Mouse (Mus musculus) neural tube, embryonic 15.5 days (tissue): ENCODE measurements around the gene Dda1. TPM values are rescaled to one million over a fixed set of nuclear protein-coding genes. Genes with fewer than 3 reads are reported as not detected.
"Not testable (repeated sequence)": the region's sequence is repeated elsewhere in the genome, so short reads cannot be mapped to it uniquely, and the experiment has no call there.

Source experiments
- ATAC-seq: fragments of 200-750 bp; cut with Nextera tagmentation; 2 replicates; pipeline ENCODE4 v1.8.0; 2017; ENCODE audit warnings: mild to moderate bottlenecking, moderate TSS enrichment, moderate library complexity; ENCODE audit not compliant: low FRiP score
- H3K27ac ChIP-seq: fragments of 300-500 bp; sonication (generic); replicated peaks from 2 replicates; pipeline ENCODE4 v1.5.1; 2015; ENCODE audit warnings: mild to moderate bottlenecking, inconsistent platforms
- H3K27me3 ChIP-seq: fragments of 300-500 bp; sonication (generic); replicated peaks from 2 replicates; pipeline ENCODE4 v1.6.1; 2015; ENCODE audit warnings: inconsistent platforms
- H3K36me3 ChIP-seq: fragments of 300-500 bp; sonication (generic); 2 replicates; pipeline ENCODE4 v1.6.1; 2015; ENCODE audit warnings: inconsistent platforms
- H3K4me1 ChIP-seq: fragments of 300-500 bp; sonication (generic); 2 replicates; pipeline ENCODE4 v1.6.1; 2015; ENCODE audit warnings: inconsistent platforms
- H3K4me2 ChIP-seq: fragments of 300-500 bp; sonication (generic); 2 replicates; pipeline ENCODE4 v1.6.1; 2015; ENCODE audit warnings: inconsistent platforms, mild to moderate bottlenecking, moderate library complexity
- H3K4me3 ChIP-seq: fragments of 300-500 bp; sonication (generic); replicated peaks from 2 replicates; pipeline ENCODE4 v1.5.1; 2015; ENCODE audit warnings: mild to moderate bottlenecking, inconsistent platforms
- H3K9ac ChIP-seq: fragments of 300-500 bp; sonication (generic); replicated peaks from 2 replicates; pipeline ENCODE4 v1.6.1; 2015; ENCODE audit warnings: mild to moderate bottlenecking, inconsistent platforms
- H3K9me3 ChIP-seq: fragments of 300-500 bp; sonication (generic); replicated peaks from 2 replicates; pipeline ENCODE4 v1.6.1; 2016; ENCODE audit warnings: inconsistent platforms
- WGBS: fragments of 180-500 bp; shearing (Covaris S2); methylation state at CpG from one replicate; pipeline ENCODE4 v1.1.7; 2015; ENCODE audit warnings: mixed read lengths; 5-methylcytosine and 5-hydroxymethylcytosine counted together
- polyA plus RNA-seq: library from polyadenylated mRNA; unstranded; fragments of >200 nt; fragmentation: Nextera tagmentation; extraction: Ambion mirVana; gene quantifications from 2 replicates; pipeline ENCODE4 v1.2.1, GENCODE M21; 2015

Gene Dda1
- polyA plus RNA-seq, result 223 and 252 TPM in 2 replicates

GRCm38 (mm10) chr8:71468916-71469315 lies at the start of gene Dda1:
Dda1 (plus strand) TSS chr8:71469199.
- Histone ChIP-seq H3K9me3 (no peaks in the 10 kb centered on the region), H3K27ac (peak within 1 kb of the TSS; percentile 90), H3K4me3 (peak within 1 kb of the TSS; percentile 83), H3K36me3 (peaks cover 31% of the 10 kb centered on the region), H3K27me3 (no peaks in the 10 kb centered on the region), H3K4me1 (peaks cover 38% of the 10 kb centered on the region), H3K4me2 (peak within 1 kb of the TSS; percentile 89), H3K9ac (peak within 1 kb of the TSS; percentile 72)
- under 1% methylated on average over 45 of the region's 52 CpGs for WGBS
- ATAC-seq, result peak; percentile 90

DNA sequence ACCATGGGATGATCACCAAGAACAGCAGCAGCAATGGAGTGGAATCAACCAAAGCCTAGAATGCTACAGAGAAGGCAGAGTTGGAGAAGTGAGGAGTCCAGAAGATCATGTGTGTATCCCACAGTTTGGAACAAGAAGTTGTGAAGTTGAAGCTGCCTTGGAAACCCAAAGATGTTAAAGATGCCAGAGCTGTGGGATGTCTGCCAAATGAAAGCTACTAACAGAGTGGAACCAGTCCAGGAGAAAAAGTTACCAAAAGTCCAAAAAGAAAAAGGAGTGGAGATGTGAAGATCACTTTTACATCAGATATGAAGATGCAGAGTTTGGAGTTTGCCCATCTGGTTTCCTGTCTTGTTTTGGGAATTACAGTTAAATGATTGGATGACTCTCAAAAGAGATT lies 46.9 kb upstream of the Dda1 start:
- no peaks in the 10 kb centered on the region for H3K4me1 ChIP-seq
- no peak for ATAC-seq
- no peak overlapping the region for H3K4me2 ChIP-seq

DNA sequence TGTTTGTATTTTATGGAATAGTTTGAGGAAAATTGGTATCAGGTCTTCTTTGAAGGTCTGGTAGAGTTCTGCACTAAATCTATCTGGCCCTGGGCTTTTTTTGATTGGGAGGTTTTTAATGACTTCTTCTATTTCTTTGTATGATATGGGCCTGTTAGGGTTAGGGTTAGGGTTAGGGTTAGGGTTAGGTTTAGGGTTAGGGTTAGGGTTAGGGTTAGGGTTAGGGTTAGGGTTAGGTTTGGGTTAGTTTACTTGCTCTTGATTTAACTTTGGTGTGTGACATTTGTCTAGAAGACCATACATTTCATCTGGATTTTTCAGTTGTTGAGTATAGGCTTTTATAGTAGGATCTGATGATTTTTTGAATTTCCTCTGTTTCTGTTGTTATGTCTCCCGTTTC lies 36.1 kb upstream of the Dda1 start:
- H3K4me2 ChIP-seq, H3K27me3 ChIP-seq, H3K4me3 ChIP-seq, H3K4me1 ChIP-seq, H3K9me3 ChIP-seq, H3K36me3 ChIP-seq, ATAC-seq, H3K9ac ChIP-seq, H3K27ac ChIP-seq: not testable (repeated sequence)
- 86% methylated on average over 1 of the region's 1 CpGs for WGBS

More for the DNA sequence above, 46.9 kb upstream of the Dda1 start:
- no peak overlapping the region for H3K27ac ChIP-seq
- H3K4me3 ChIP-seq, result no peak overlapping the region
- H3K36me3 ChIP-seq, result no peaks in the 10 kb centered on the region
- no peak overlapping the region for H3K9ac ChIP-seq
- H3K27me3 ChIP-seq, result no peaks in the 10 kb centered on the region
- no peaks in the 10 kb centered on the region for H3K9me3 ChIP-seq

GRCm38 (mm10) chr8:71437041-71437440 lies 32.0 kb upstream of the Dda1 start:
- Histone ChIP-seq H3K9me3 (no peaks in the 10 kb centered on the region), H3K9ac (no peak overlapping the region), H3K27me3 (peaks cover 3% of the 10 kb centered on the region; the same call in 1 of the 2 replicates), H3K4me2 (no peak overlapping the region), H3K27ac (no peak overlapping the region), H3K4me1 (no peaks in the 10 kb centered on the region), H3K4me3 (no peak overlapping the region), H3K36me3 (no peaks in the 10 kb centered on the region)
- 57% methylated on average over 3 of the region's 3 CpGs for WGBS
- ATAC-seq, result no peak

GRCm38 (mm10) chr8:71441404-71441803 lies 27.6 kb upstream of the Dda1 start:
- Histone ChIP-seq H3K4me2 (no peak overlapping the region), H3K4me1 (no peaks in the 10 kb centered on the region), H3K36me3 (no peaks in the 10 kb centered on the region), H3K4me3 (no peak overlapping the region), H3K9ac (no peak overlapping the region), H3K9me3 (no peaks in the 10 kb centered on the region), H3K27ac (no peak overlapping the region), H3K27me3 (peaks cover 11% of the 10 kb centered on the region; the same call in 1 of the 2 replicates)
- under 1% methylated on average over 7 of the region's 7 CpGs for WGBS
- peak; percentile 57; the same call in 1 of the 2 replicates for ATAC-seq

GRCm38 (mm10) chr8:71445096-71445495 lies 23.9 kb upstream of the Dda1 start:
- Histone ChIP-seq H3K4me1 (no peaks in the 10 kb centered on the region), H3K27ac (no peak overlapping the region), H3K4me2 (no peak overlapping the region), H3K9ac (no peak overlapping the region), H3K36me3 (no peaks in the 10 kb centered on the region), H3K9me3 (no peaks in the 10 kb centered on the region), H3K4me3 (no peak overlapping the region), H3K27me3 (peaks cover 11% of the 10 kb centered on the region; the same call in 1 of the 2 replicates)
- WGBS, result 87% methylated on average over 7 of the region's 7 CpGs
- ATAC-seq, result no peak

- Histone ChIP-seq H3K4me3 (no peak overlapping the region), H3K9ac (no peak overlapping the region), H3K27ac (no peak overlapping the region), H3K36me3 (no peaks in the 10 kb centered on the region), H3K27me3 (no peaks in the 10 kb centered on the region), H3K9me3 (no peaks in the 10 kb centered on the region), H3K4me2 (no peak overlapping the region), H3K4me1 (no peaks in the 10 kb centered on the region)
- no peak for ATAC-seq
- WGBS, result 69% methylated on average over 4 of the region's 4 CpGs
These were observed 17.7 kb upstream of the Dda1 start for GRCm38 (mm10) chr8:71451337-71451736.

DNA sequence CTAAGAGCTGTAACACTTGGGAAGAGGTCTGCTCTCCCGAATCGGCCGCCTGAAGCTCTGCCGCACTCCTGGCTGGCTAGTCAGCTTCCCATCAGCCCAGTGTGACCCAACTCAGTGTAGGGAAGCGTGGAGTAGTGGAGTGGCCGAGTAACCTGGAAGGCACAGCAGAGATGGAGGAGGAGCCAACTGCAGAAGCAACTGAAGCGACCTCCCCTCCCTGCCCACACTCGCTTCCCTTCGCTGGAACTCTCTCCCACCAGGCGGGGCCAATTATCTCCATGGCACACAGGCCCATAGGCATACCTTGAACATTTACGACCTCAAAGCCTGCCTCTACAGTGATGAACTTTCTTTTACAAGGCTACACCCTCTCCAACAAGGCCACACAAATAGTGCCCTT lies 17.2 kb upstream of the Dda1 start:
- Histone ChIP-seq H3K36me3 (peaks cover 3% of the 10 kb centered on the region), H3K4me2 (no peak overlapping the region), H3K9ac (no peak overlapping the region), H3K27ac (no peak overlapping the region), H3K4me1 (no peaks in the 10 kb centered on the region), H3K9me3 (no peaks in the 10 kb centered on the region), H3K27me3 (no peaks in the 10 kb centered on the region), H3K4me3 (no peak overlapping the region)
- no peak for ATAC-seq
- WGBS, result 45% methylated on average over 11 of the region's 11 CpGs

- peaks cover 12% of the 10 kb centered on the region for H3K36me3 ChIP-seq
- no peak overlapping the region for H3K27ac ChIP-seq
- H3K27me3 ChIP-seq, result no peaks in the 10 kb centered on the region
- H3K4me3 ChIP-seq, result no peak overlapping the region
- no peaks in the 10 kb centered on the region for H3K4me1 ChIP-seq
- H3K9ac ChIP-seq, result no peak overlapping the region
- H3K9me3 ChIP-seq, result no peaks in the 10 kb centered on the region
- no peak for ATAC-seq
- WGBS, result 85% methylated on average over 2 of the region's 2 CpGs
- H3K4me2 ChIP-seq, result no peak overlapping the region
These were observed 16.3 kb upstream of the Dda1 start for GRCm38 (mm10) chr8:71452669-71453068.

DNA sequence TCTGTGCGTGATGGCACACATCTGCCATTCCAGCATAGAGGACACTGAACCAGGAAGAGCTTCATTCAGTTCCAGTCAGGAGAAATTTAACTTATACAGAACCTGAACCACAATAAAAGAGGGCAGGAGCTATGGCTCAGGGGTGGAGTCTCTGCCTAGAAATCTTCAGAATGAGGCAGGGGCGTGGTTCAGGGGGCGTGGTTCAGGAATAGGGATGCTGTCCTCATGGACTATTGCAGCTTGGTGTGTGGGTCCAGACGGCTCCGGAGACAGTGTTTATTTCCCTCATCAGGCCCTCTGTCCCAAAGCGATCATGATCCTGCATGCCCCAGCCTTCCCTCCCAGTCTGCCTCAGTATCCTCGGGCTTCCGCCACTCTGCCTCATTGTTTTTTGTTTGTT lies 14.3 kb upstream of the Dda1 start:
- H3K4me3 ChIP-seq, result no peak overlapping the region
- peaks cover 12% of the 10 kb centered on the region; the same call in 1 of the 2 replicates for H3K4me1 ChIP-seq
- H3K27me3 ChIP-seq, result no peaks in the 10 kb centered on the region
- H3K4me2 ChIP-seq, result no peak overlapping the region
- no peak for ATAC-seq
- H3K9ac ChIP-seq, result no peak overlapping the region
- no peak overlapping the region for H3K27ac ChIP-seq
- WGBS, result 76% methylated on average over 8 of the region's 8 CpGs
- H3K36me3 ChIP-seq, result peaks cover 32% of the 10 kb centered on the region
- no peaks in the 10 kb centered on the region for H3K9me3 ChIP-seq

DNA sequence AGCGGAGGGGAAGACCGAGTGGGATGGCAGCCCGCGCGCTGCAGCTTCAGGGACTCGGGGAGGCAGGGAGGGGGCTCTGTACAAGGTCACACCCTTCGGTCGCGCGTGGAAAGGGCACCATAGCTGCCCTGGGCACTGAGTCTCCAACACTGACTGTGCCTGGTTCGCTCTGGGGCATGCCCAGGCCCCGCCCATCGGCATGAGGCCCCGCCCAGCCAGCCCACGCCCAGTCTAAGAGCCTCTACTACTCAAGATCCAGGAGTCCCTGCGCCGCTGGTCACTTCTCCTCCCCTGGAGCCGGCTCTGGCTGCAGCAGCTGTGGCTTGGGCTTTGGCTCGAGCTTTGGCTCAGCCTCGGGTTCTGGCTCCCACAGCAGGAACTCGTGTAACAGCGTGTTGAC lies 12.1 kb upstream of the Dda1 start:
- Histone ChIP-seq H3K27me3 (no peaks in the 10 kb centered on the region), H3K4me2 (no peak overlapping the region), H3K9me3 (no peaks in the 10 kb centered on the region), H3K9ac (no peak overlapping the region), H3K36me3 (peaks cover 46% of the 10 kb centered on the region), H3K27ac (no peak overlapping the region), H3K4me1 (peaks cover 31% of the 10 kb centered on the region), H3K4me3 (no peak overlapping the region)
- no peak for ATAC-seq
- WGBS, result 49% methylated on average over 22 of the region's 22 CpGs

DNA sequence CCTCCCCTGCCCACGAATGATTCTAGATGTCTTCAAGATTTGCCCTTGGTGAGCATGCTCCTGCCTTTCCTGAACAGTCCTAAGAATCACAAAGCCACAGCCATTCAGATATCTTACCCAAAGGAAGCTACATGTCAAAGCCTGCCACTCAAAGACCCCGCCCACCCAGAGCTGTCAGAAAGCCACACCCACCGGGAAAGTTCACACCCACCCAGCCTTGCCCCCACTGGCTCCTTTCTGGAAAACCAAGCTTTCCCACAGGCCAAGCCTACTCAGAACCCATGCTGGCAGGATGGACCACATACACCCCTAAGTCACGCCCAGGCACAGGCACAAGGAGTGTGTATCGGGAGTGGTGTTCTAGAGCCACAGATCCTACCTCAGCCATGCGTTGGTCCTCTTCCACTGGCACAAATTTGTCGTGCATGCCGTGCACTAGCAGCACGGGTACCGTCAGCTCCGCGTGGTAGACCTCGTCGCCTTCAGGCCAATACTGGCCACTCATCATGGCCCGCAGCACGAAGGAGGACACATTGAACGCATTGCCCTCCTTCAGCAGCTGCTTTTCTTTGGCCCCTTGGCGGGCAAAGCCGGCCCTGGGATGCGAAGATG lies 11.2 kb upstream of the Dda1 start:
- Histone ChIP-seq H3K9ac (no peak overlapping the region), H3K27me3 (no peaks in the 10 kb centered on the region), H3K4me1 (peaks cover 40% of the 10 kb centered on the region), H3K4me3 (no peak overlapping the region), H3K9me3 (no peaks in the 10 kb centered on the region), H3K4me2 (no peak overlapping the region), H3K27ac (no peak overlapping the region), H3K36me3 (peaks cover 46% of the 10 kb centered on the region)
- no peak for ATAC-seq
- WGBS, result 85% methylated on average over 20 of the region's 20 CpGs
